Mouse (Mus musculus) CH12.LX (cell line): Measurements from ENCODE around the gene Jpt2. TPM values are rescaled to one million over a fixed set of nuclear protein-coding genes. Genes with fewer than 3 reads are reported as not detected.

Experiments
- DNase-seq: peaks from one replicate; pipeline ENCODE4 v3.0.0-alpha.2; 2013; ENCODE audit errors: extremely low read depth
- H3K27ac ChIP-seq: 2 replicates; pipeline ENCODE4 v1.5.1; 2012; ENCODE audit warnings: low read depth, mild to moderate bottlenecking, control low read depth, moderate library complexity; ENCODE audit not compliant: insufficient read depth
- H3K27me3 ChIP-seq: replicated peaks from 2 replicates; pipeline ENCODE3; 2012; ENCODE audit warnings: inconsistent platforms
- H3K36me3 ChIP-seq, 2 experiments: replicated peaks in 1 of 2; 2 replicates each; pipeline versions ENCODE3 to v1.6.1; 2012; ENCODE audit warnings: inconsistent platforms in 1 of 2, low read length in 1 of 2, mild to moderate bottlenecking in 1 of 2, mixed read lengths in 1 of 2, moderate library complexity in 1 of 2; ENCODE audit not compliant: control insufficient read depth in 1 of 2, insufficient read depth in 1 of 2
- H3K4me1 ChIP-seq, 2 experiments: 2 replicates each; pipeline ENCODE4 v1.6.1; 2012; ENCODE audit warnings: inconsistent platforms in 1 of 2, moderate library complexity in 1 of 2; ENCODE audit not compliant: insufficient read depth in 2 of 2, control insufficient read depth in 1 of 2
- H3K4me2 ChIP-seq: 2 replicates; pipeline ENCODE4 v1.6.1; 2012; ENCODE audit warnings: low read depth, mild to moderate bottlenecking, control low read depth; ENCODE audit not compliant: poor library complexity, insufficient read depth, severe bottlenecking
- H3K4me3 ChIP-seq, 3 experiments: fragments of 150-350 bp in 1 of 3; sonication (generic) in 1 of 3; replicated peaks in 1 of 3; 2 replicates each; pipeline versions ENCODE3 to v1.5.1; 2011 to 2012; ENCODE audit warnings: low read depth in 2 of 3, low read length in 2 of 3, mild to moderate bottlenecking in 2 of 3, moderate library complexity in 2 of 3, control low read depth in 1 of 3, improper control_type of control experiment in 1 of 3, inconsistent platforms in 1 of 3, mixed read lengths in 1 of 3; ENCODE audit not compliant: poor library complexity in 1 of 3
- H3K79me2 ChIP-seq: replicated peaks from 2 replicates; pipeline ENCODE4 v1.6.1; 2012; ENCODE audit warnings: mild to moderate bottlenecking, moderate library complexity; ENCODE audit not compliant: control insufficient read depth, poor library complexity, insufficient read depth, severe bottlenecking; ENCODE audit errors: extremely low read depth
- H3K9ac ChIP-seq: 2 replicates; pipeline ENCODE4 v1.6.1; 2012; ENCODE audit warnings: low read depth, mild to moderate bottlenecking, control low read depth, moderate library complexity; ENCODE audit not compliant: insufficient read depth
- H3K9me3 ChIP-seq: replicated peaks from 2 replicates; pipeline ENCODE3; 2012; ENCODE audit warnings: low read length, inconsistent platforms, mixed read lengths
- CHD1 ChIP-seq: IDR thresholded peaks from 2 replicates; pipeline ENCODE4 v1.6.1; 2012; ENCODE audit warnings: low read depth, low read length, improper control_type of control experiment, inconsistent platforms
- CHD2 ChIP-seq: IDR thresholded peaks from 2 replicates; pipeline ENCODE4 v1.6.1; 2011; ENCODE audit warnings: low read length, improper control_type of control experiment
- CTCF ChIP-seq, 2 experiments: IDR thresholded peaks in 1 of 2; conservative IDR thresholded peaks in 1 of 2; 2 replicates each; pipeline ENCODE4 v1.5.1; 2011 to 2012; ENCODE audit warnings: low read depth in 2 of 2, low read length in 2 of 2, improper control_type of control experiment in 1 of 2, inconsistent platforms in 1 of 2, mild to moderate bottlenecking in 1 of 2, moderate library complexity in 1 of 2
- ETS1 ChIP-seq: conservative IDR thresholded peaks from 2 replicates; pipeline ENCODE4 v1.6.1; 2012; ENCODE audit warnings: low read depth, mild to moderate bottlenecking, inconsistent platforms, low read length, improper control_type of control experiment, moderate library complexity
- IRF4 ChIP-seq: IDR thresholded peaks from 2 replicates; pipeline ENCODE4 v1.6.1; 2014; ENCODE audit warnings: low read depth, mild to moderate bottlenecking, inconsistent platforms, low read length, improper control_type of control experiment
- JUN ChIP-seq: IDR thresholded peaks from 2 replicates; pipeline ENCODE4 v1.6.1; 2011; ENCODE audit warnings: low read depth, mild to moderate bottlenecking, low read length, improper control_type of control experiment, moderate library complexity; ENCODE audit not compliant: insufficient read depth
- JUND ChIP-seq: conservative IDR thresholded peaks from 2 replicates; pipeline ENCODE4 v1.6.1; 2011; ENCODE audit warnings: low read depth, low read length, improper control_type of control experiment
- KAT2A ChIP-seq: IDR thresholded peaks from 2 replicates; pipeline ENCODE4 v1.6.1; 2012; ENCODE audit warnings: low read length, improper control_type of control experiment, inconsistent platforms; ENCODE audit not compliant: insufficient replicate concordance
- MAFK ChIP-seq: IDR thresholded peaks from 2 replicates; pipeline ENCODE4 v1.6.1; 2011; ENCODE audit warnings: low read length, improper control_type of control experiment; ENCODE audit not compliant: insufficient replicate concordance
- MAX ChIP-seq: IDR thresholded peaks from 2 replicates; pipeline ENCODE4 v1.6.1; 2011; ENCODE audit warnings: low read length, improper control_type of control experiment
- MAZ ChIP-seq: IDR thresholded peaks from 2 replicates; pipeline ENCODE4 v1.6.1; 2012; ENCODE audit warnings: low read depth, mild to moderate bottlenecking, inconsistent platforms, low read length, improper control_type of control experiment, moderate library complexity
- MYC ChIP-seq: IDR thresholded peaks from 2 replicates; pipeline ENCODE4 v1.6.1; 2011; ENCODE audit warnings: low read depth, mild to moderate bottlenecking, improper control_type of control experiment, low read length
- PAX5 ChIP-seq: IDR thresholded peaks from 2 replicates; pipeline ENCODE4 v1.6.1; 2012; ENCODE audit warnings: low read length, inconsistent platforms, mixed read lengths
- RCOR1 ChIP-seq: conservative IDR thresholded peaks from 2 replicates; pipeline ENCODE4 v1.6.1; 2012; ENCODE audit warnings: low read depth, mild to moderate bottlenecking, inconsistent platforms, low read length, improper control_type of control experiment
- SIN3A ChIP-seq: IDR thresholded peaks from 2 replicates; pipeline ENCODE4 v1.6.1; 2012; ENCODE audit warnings: low read length, improper control_type of control experiment, inconsistent platforms
- SMC3 ChIP-seq: IDR thresholded peaks from 2 replicates; pipeline ENCODE4 v1.6.1; 2011; ENCODE audit warnings: low read depth, low read length, improper control_type of control experiment
- UBTF ChIP-seq: IDR thresholded peaks from 2 replicates; pipeline ENCODE4 v1.6.1; 2012; ENCODE audit warnings: low read depth, mild to moderate bottlenecking, inconsistent platforms, low read length, improper control_type of control experiment, moderate library complexity
- ZKSCAN1 ChIP-seq: IDR thresholded peaks from 2 replicates; pipeline ENCODE4 v1.6.1; 2012; ENCODE audit warnings: low read depth, inconsistent platforms, low read length, improper control_type of control experiment, borderline replicate concordance
- ZMIZ1 ChIP-seq: IDR thresholded peaks from 2 replicates; pipeline ENCODE4 v1.6.1; 2012; ENCODE audit warnings: low read depth, mild to moderate bottlenecking, inconsistent platforms, low read length, improper control_type of control experiment
- dilution Hi-C: fragments of 300-500 bp; cut with MboI; formaldehyde crosslinking; loops from 2 replicates; pipeline ENCODE4 v1.14.3; 2020; ENCODE audit warnings: low sequenced_read_pairs; ENCODE audit not compliant: extremely low pct_unique_long_range_greater_than_20kb, extremely low pct_ligation_motif_present
- in situ Hi-C: fragments of 300-500 bp; cut with MboI; formaldehyde crosslinking; loops from 3 replicates; pipeline ENCODE4 v1.14.3; 2019; ENCODE audit warnings: low sequenced_read_pairs, low pct_ligation_motif_present, low pct_unique_long_range_greater_than_20kb, mixed read lengths
- polyA plus RNA-seq: library from polyadenylated mRNA; unstranded; fragments of >175 nt; gene quantifications from 2 replicates; pipeline ENCODE4 v1.2.1, GENCODE M21; 2012; ENCODE audit warnings: low read depth; ENCODE audit not compliant: insufficient read length
- total RNA-seq, 2 experiments: library from RNA; depleted of rRNA; stranded (reverse); fragments of 300-350 nt in 1 of 2; fragments of >200 nt in 1 of 2; gene quantifications; 2 replicates each; pipeline ENCODE4 v1.2.3; 2012 to 2014

Gene Jpt2
- total and polyA plus RNA-seq, 3 experiments = 33.5 to 70.9 (median 62.9) TPM

DNA sequence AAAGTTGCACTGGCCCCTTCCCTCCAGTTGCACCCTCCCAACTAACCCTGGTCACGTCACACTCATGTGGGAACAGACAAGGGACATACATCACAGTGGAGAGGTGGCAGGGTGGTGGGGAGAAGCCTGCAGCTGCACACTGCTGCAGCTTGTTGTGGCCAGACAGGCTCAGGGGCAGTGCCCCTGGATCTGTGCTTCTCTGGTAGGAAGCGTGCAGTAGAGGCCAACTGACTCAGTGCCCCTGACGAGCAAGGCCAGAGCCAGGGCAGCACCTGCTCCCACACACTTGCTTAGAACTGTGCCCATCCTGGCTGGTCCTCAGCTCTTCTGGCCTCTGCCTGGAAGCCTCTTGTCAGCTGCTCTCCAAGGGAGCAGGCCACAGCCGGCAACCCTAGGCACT, 62.9 kb downstream of the Jpt2 start:
- TF ChIP-seq JUN (no peak), ETS1 (no peak), RCOR1 (no peak), MYC (no peak), MAZ (no peak), MAX (no peak), CHD2 (no peak), ZMIZ1 (no peak), SIN3A (no peak), IRF4 (no peak), KAT2A (no peak), CHD1 (no peak)
- Histone ChIP-seq H3K9ac (no peak overlapping the region), H3K27me3 (no peaks in the 10 kb centered on the region), H3K27ac (no peak overlapping the region), H3K79me2 (peaks cover 15% of the 10 kb centered on the region), H3K4me3 (peak overlapping the region in 1 of 3 experiments; percentile 17), H3K36me3 (peaks cover 68 to 76% of the 10 kb centered on the region in 2 experiments), H3K9me3 (no peaks in the 10 kb centered on the region), H3K4me1 (peaks cover 12 to 42% of the 10 kb centered on the region in 2 experiments), H3K4me2 (no peak overlapping the region)
- in situ Hi-C loops (no loop called here), dilution Hi-C loops (no loop called here)
- no peak for DNase-seq

DNA sequence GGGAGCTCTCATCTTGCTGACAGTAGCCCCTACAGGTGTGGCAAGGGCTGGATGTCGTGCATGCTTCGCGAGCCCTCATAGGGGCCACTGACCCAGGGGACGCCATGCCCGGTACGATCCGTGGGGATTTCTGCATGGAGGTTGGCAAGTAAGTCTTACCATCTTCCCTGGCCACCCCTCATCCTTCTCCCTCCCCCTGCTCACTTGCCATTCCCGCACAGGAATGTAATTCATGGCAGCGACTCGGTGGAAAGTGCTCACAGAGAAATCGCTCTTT, 63.6 kb downstream of the Jpt2 start:
- in situ Hi-C loops (no loop called here), dilution Hi-C loops (no loop called here)
- Histone ChIP-seq H3K36me3 (peaks cover 68 to 76% of the 10 kb centered on the region in 2 experiments), H3K4me3 (peak overlapping the region; percentile 83 to 94 (median 92)), H3K4me1 (peaks cover 12 to 49% of the 10 kb centered on the region in 2 experiments), H3K9me3 (no peaks in the 10 kb centered on the region), H3K79me2 (peaks cover 15% of the 10 kb centered on the region), H3K27me3 (no peaks in the 10 kb centered on the region), H3K4me2 (peak overlapping the region; percentile 91), H3K27ac (no peak overlapping the region), H3K9ac (peak overlapping the region; percentile 74; the same call in 1 of the 2 replicates)
- no peak for DNase-seq
- TF ChIP-seq PAX5 = no peak
- TF ChIP-seq JUND = no peak
- TF ChIP-seq MAFK = no peak
- TF ChIP-seq ZKSCAN1 = no peak
- no peak for TF ChIP-seq CTCF (conservative IDR thresholded peaks at IDR 0.05 in 1 of 2, IDR thresholded peaks at IDR 0.05 in 1 of 2; ENCODE audit: low read depth in 2 of 2, low read length in 2 of 2)
- no peak for TF ChIP-seq SMC3
- no peak for TF ChIP-seq MAX
- TF ChIP-seq UBTF = no peak
